Mouse (Mus musculus): ENCODE results near the gene BC048671. TPM values are rescaled to one million over a fixed set of nuclear protein-coding genes. Genes with fewer than 3 reads are reported as not detected.

BC048671 gene
- not detected in 2 replicates for total RNA-seq (2017)

DNA sequence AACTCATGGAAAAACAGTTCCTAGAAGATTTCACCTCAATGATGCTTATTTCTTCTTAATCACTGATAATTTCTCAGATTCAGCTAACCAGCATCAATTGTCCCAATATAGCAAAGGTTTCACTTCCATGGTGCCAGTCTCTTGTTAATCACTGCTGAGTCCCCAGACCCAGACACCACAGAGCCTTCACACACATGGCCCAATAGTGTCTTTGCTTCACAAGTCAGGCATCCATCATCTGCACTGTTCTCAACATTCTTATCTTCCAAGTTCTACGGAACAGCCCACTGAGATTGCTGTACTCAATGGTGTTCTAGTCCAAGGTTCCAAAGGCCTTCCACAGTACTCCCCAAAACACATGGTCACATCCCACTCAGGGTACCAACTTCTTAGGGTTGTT is at the start of gene BC048671:
TSS of gene BC048671 (plus strand) at position 301 of the 400 bp plus-strand sequence.
- ATAC-seq (replicated peaks in 1 of 2; ENCODE audit: insufficient read depth in 1 of 2, low FRiP score in 2 of 2, low TSS enrichment in 1 of 2, low read depth in 1 of 2, poor library complexity in 2 of 2, severe bottlenecking in 2 of 2): no peak

GRCm38 (mm10) chr6:90288265-90288664 is 12.8 kb upstream of the BC048671 start:
- ATAC-seq (replicated peaks in 1 of 2; ENCODE audit: insufficient read depth in 1 of 2, low FRiP score in 2 of 2, low TSS enrichment in 1 of 2, low read depth in 1 of 2, poor library complexity in 2 of 2, severe bottlenecking in 2 of 2): 0 out of 4 replicates have a peak, but pooled peaks of 1 of the 2 experiments have one; percentile 22

DNA sequence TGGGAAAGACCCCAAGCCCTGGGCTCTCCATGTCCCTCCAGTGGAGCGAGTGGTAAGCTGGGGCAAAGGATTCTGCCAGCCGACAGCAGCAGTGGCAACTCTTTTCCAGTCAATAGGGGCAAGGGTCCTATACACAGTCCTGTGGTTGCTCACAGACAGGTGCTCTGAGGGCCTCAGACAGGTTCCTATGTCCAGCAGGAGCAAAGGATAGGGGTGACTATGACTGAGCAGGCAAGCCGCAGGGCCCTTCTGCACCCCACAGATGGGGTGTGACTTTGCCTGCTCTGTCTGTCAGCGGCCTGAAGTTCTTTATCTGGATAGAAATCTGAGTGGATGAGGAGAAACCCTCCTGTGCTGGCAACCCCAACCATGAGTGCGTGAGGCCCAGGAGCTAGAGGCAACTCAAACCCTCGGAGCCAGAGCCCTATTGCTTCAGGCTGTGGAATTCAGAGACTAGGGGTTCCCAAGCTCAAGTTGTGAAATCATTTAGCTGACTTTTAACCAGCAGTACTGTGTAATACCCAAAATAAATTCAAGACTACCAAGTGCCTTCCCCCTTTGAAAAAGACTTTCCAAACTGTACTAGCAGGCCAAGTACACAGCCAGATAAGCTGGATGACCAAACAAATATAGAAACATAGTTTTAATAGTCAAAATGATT is 5.4 kb downstream of the BC048671 start:
- no peak for ATAC-seq (replicated peaks in 1 of 2; ENCODE audit: insufficient read depth in 1 of 2, low FRiP score in 2 of 2, low TSS enrichment in 1 of 2, low read depth in 1 of 2, poor library complexity in 2 of 2, severe bottlenecking in 2 of 2)

DNA sequence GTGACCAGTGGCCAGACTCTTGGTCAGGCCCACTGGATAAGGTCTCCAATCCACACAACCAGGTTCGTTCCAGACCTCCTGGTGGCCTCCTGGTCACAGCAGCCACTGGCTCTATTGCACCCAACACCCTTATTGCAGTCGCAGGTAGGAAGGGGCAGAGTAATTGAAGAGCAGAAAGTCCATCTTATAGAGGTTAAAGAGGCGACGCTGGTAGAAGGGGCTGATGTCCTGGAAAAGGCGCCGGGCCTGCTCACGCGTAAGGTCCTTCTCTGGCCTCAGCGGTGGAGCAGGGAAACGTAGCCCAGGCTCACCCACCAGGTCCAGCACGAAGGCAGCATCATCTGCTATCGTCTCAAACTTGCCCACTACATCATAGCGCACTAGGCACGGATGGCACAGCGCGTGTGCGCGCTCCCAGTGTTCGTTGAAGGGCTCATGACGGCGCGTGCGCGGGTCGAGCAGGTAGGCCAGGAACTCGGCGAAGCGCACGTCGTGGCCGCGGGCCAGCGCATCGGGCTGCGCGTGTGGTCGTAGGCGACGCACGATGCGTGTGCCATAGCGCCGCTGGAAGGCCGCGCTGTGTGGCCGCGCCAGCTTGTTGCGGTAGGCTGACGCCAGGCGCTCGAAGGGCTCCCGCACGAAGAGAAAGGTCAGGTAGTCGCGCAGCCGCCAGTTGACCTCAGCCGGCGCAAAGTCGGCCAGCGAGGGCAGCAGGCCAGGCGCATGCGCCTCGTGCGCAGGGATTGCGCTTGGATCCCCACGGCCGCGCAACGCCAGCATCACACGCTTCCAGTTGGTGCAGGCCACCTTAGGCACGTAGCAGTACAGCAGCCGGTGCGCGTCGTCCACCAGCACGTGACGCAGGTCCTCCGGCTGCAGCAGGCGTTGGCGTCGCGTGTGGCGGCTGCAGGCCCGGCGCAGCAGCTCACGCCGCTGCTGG is 8.1 kb downstream of the BC048671 start:
- no peak; a peak in 1 of 4 replicates for ATAC-seq (replicated peaks in 1 of 2; ENCODE audit: insufficient read depth in 1 of 2, low FRiP score in 2 of 2, low TSS enrichment in 1 of 2, low read depth in 1 of 2, poor library complexity in 2 of 2, severe bottlenecking in 2 of 2)

DNA sequence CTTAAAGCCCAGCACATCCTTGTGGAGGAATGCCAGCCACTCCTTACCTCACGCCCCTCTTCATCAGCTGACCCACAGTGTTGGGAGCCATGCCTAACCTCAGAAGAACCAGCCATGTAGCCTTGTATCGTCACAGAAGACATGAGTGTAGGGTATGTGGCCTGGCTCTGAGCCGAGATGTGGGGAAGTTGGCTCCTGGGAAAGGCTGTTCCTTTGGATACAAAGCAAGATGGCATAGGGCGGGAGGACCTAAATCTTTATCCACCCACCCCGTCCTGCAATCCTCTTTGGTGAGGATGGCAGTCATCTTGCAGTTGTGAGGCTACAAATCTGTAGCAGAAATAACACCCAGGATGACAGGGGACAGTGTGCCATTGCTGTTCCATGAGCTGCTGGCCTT is 14.9 kb downstream of the BC048671 start:
- no peak; a peak in 1 of 4 replicates for ATAC-seq (replicated peaks in 1 of 2; ENCODE audit: insufficient read depth in 1 of 2, low FRiP score in 2 of 2, low TSS enrichment in 1 of 2, low read depth in 1 of 2, poor library complexity in 2 of 2, severe bottlenecking in 2 of 2)

- ATAC-seq (replicated peaks in 1 of 2; ENCODE audit: insufficient read depth in 1 of 2, low FRiP score in 2 of 2, low TSS enrichment in 1 of 2, low read depth in 1 of 2, poor library complexity in 2 of 2, severe bottlenecking in 2 of 2): no peak
These were observed 16.7 kb downstream of the BC048671 start for GRCm38 (mm10) chr6:90317510-90318258.

DNA sequence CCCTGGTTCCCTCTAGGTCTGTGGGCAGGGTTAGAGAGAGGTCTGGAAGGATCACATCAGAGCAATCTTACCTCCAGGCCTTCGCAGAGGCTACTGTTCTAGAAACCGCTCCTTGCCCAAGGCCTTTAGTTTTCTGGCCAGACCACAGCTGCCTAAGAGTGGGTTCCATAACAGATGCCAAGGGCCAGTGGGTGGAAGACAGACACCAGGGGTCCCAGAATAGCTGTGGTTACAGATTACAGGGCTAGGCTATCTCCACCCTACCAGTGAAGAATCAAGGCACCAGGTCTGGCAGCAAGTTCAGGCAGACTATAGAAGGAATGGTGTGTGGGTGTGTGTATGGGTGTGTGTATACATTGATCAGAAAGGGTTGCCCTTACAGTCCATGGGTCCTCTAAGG is 18.0 kb downstream of the BC048671 start:
- no peak for ATAC-seq (replicated peaks in 1 of 2; ENCODE audit: insufficient read depth in 1 of 2, low FRiP score in 2 of 2, low TSS enrichment in 1 of 2, low read depth in 1 of 2, poor library complexity in 2 of 2, severe bottlenecking in 2 of 2)

DNA sequence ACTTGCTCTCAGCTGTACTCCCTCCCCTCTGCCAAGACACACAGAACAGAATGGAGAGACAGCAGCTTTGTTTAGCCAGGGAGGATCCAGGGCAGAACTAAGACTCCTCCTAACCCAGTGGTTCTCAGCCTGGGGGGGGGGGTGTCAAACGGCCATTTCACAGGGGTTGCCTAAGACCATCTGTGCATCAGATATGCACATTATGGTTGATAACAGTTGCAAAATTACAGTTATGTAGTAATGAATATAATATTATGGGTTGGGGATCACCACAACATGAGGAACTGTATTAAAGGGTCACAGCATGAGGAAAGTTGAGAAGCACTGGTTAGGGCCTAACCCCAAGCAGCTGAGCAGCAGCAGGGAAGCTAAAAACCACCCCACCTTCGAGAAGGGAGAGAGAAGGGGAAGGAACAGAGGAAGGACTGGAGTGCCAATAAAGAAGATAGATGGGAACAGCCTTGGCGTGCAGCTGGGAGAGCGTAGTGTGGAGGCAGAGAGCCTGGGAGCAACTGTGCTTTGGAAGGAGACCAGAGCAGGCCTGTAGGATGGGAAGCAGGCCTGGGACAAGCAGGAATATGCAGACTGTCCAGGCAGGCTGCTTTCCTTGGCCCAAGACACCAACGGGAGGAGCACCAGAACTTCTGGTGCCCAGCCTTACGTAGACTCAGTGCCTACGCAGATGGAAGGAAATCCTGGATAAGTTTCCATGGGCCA is 18.6 kb downstream of the BC048671 start:
- ATAC-seq (replicated peaks in 1 of 2; ENCODE audit: insufficient read depth in 1 of 2, low FRiP score in 2 of 2, low TSS enrichment in 1 of 2, low read depth in 1 of 2, poor library complexity in 2 of 2, severe bottlenecking in 2 of 2): no peak

- peak in 1 of 2 experiments; percentile 40; a peak in 1 of 4 replicates for ATAC-seq (replicated peaks in 1 of 2; ENCODE audit: insufficient read depth in 1 of 2, low FRiP score in 2 of 2, low TSS enrichment in 1 of 2, low read depth in 1 of 2, poor library complexity in 2 of 2, severe bottlenecking in 2 of 2)
These were observed 19.4 kb downstream of the BC048671 start for GRCm38 (mm10) chr6:90320429-90320828.

- ATAC-seq (replicated peaks in 1 of 2; ENCODE audit: insufficient read depth in 1 of 2, low FRiP score in 2 of 2, low TSS enrichment in 1 of 2, low read depth in 1 of 2, poor library complexity in 2 of 2, severe bottlenecking in 2 of 2): no peak
These were observed 20.8 kb downstream of the BC048671 start for GRCm38 (mm10) chr6:90321811-90322210.

- ATAC-seq (replicated peaks in 1 of 2; ENCODE audit: insufficient read depth in 1 of 2, low FRiP score in 2 of 2, low TSS enrichment in 1 of 2, low read depth in 1 of 2, poor library complexity in 2 of 2, severe bottlenecking in 2 of 2): no peak
These were observed 23.0 kb downstream of the BC048671 start for GRCm38 (mm10) chr6:90324026-90324425.

DNA sequence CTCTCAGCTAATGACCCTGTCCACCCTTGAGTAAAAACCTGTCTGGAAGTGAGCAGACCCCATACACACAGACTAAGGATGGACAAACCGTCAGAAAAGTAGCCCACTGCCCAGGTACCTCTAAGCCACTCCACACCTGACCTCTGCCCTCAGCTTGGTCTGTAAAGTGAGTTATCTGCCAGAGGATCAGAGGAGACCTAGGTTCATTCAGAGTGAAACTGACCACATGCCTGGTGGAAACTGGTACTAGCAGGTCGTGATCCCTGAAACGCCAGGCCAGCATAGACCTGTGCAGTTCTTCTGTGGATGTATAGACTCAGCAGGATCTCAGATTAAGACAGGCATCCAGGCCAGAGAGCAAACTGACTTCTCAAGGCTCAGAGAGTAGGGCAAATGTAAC is 23.4 kb downstream of the BC048671 start:
- ATAC-seq (replicated peaks in 1 of 2; ENCODE audit: insufficient read depth in 1 of 2, low FRiP score in 2 of 2, low TSS enrichment in 1 of 2, low read depth in 1 of 2, poor library complexity in 2 of 2, severe bottlenecking in 2 of 2): no peak

GRCm38 (mm10) chr6:90324991-90325390 is 24.0 kb downstream of the BC048671 start, which contains the start of gene Chst13:
Chst13 (minus strand) TSS chr6:90325185.
- peak; percentile 63 to 74 for ATAC-seq (replicated peaks in 1 of 2; ENCODE audit: insufficient read depth in 1 of 2, low FRiP score in 2 of 2, low TSS enrichment in 1 of 2, low read depth in 1 of 2, poor library complexity in 2 of 2, severe bottlenecking in 2 of 2)

GRCm38 (mm10) chr6:90327670-90328069 is 26.7 kb downstream of the BC048671 start:
- ATAC-seq (replicated peaks in 1 of 2; ENCODE audit: insufficient read depth in 1 of 2, low FRiP score in 2 of 2, low TSS enrichment in 1 of 2, low read depth in 1 of 2, poor library complexity in 2 of 2, severe bottlenecking in 2 of 2): no peak

DNA sequence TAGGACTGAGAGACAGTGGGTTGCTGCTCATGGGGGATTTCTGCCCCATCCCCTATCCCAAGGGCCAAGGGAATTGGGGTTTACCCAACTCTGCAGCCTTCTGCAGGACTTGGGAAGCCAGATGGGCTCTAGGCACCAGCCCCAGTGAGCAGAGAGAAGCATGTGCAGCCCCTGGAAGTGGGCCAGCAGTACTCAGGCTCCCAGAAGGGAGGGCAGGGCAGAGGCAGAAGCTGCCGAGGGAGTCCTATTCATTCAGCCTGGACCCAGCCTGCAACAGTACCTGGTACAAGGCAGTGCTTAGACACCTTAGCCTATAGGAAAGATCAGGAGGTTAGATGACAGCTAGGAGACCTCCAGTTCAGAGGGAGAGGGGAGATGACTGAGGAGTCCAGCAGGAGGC is 28.9 kb downstream of the BC048671 start:
- ATAC-seq (replicated peaks in 1 of 2; ENCODE audit: insufficient read depth in 1 of 2, low FRiP score in 2 of 2, low TSS enrichment in 1 of 2, low read depth in 1 of 2, poor library complexity in 2 of 2, severe bottlenecking in 2 of 2): no peak

DNA sequence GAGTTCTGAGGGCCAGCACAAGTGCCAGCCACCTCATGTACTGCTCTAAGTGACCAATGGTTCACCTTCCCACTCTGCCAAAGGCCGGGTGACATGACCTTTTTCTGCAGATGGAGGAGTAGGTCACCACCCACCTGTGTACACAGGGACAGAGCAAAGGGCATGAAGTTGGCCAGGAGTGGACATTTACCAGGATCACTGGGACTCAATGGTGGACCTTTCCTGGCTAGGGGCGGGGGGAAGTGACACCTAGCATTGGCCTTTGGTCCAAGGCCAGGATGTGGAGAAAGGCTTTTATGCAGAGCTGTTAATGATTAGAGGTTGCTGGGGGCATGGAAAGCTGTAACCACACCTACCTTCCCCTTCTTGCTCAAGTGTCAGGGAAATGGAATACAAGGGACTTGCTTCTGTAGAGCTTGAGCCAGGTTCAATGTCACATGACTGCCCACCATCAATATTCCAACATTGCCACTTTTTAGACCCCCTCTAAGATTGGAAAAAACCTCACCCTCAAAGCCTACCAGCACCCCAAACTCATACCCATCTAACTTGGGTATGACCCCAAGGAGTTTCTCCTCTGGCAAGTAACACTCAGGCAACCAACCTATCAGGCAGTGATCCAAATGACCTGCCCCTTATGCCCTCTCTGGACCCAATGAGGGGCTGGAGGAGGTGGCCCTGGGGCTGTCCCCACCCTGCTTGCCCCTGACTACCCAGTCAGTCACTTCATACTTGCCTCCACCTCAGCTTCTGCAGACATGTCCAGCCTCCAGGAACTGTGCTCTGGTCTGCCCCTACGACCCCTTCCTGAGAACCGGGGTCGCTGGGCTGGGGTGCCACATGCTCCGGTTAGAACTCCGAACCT is 31.8 kb downstream of the BC048671 start, which contains the start of gene Uroc1:
TSS of gene Uroc1 (plus strand) at position 724 of the 865 bp plus-strand sequence.
- no peak for ATAC-seq (replicated peaks in 1 of 2; ENCODE audit: insufficient read depth in 1 of 2, low FRiP score in 2 of 2, low TSS enrichment in 1 of 2, low read depth in 1 of 2, poor library complexity in 2 of 2, severe bottlenecking in 2 of 2)
